Mouse (Mus musculus): ENCODE data around the gene Scn9a.

Scn9a gene

DNA sequence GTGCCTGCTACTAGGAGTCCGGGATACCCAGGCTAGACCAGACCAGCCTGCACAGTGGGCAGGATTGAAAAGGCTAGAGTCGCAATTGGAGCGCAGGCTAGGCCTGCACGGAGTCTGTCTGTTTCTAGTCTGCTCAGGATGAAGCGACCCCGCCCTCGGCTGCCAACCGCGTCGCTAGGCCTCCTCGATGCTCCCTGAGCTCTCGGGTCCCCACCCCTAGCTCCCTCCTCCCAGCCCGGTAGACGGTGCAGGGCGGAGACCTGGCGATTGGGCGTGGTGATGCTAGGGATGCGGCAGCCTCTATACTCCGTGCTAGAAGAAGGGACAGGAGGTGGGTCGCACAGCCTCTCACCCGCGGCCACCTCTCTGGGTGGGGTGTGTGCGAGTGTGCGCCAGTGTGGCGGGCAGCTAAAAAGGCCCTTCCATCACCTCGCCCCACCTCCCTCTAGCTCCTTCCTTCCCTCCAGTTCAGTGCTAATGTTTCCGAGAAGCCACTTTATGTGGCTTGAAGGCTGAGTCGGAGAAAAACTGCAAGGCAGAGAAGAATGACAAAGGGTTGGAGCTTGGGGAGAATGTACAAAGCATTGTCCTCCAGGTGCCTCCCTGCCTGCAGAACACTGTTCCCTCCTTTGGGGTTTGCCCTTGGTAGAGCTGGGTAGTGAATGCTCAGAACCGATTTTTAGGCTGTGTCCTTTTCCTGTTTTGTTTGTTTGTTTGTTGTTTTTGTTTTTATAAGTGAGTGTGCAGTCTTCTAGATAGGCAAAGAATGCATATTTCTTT lies at the start of gene Scn9a:
Gene Scn9a (minus strand): TSS at position 383 of the 780 bp plus-strand sequence.
- no peak for DNase-seq

GRCm38 (mm10) chr2:66661988-66662387 lies 27.2 kb upstream of the Scn9a start:
- DNase-seq: no peak

- DNase-seq: no peak
These were observed 21.7 kb upstream of the Scn9a start for GRCm38 (mm10) chr2:66656430-66656829.

DNA sequence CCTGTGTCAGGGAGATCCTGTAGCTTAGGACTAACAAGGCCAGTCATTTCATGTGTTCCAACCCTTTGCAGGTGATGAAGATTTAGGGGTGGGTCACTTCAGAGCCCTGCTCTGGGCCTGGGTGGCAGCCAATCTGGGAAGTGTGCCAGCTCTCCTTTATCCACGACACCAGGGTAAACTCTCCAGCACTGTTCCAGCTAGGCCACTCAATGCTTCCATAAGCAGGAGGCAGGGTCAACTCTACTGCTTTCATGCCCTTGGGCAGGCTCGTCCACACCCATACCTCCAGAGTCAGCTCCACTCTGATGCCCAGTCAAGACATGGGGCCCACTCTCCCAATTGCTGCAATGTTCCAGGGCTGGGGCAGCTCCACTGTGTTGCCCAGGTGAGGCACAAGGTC lies 20.7 kb upstream of the Scn9a start:
- no peak for DNase-seq

DNA sequence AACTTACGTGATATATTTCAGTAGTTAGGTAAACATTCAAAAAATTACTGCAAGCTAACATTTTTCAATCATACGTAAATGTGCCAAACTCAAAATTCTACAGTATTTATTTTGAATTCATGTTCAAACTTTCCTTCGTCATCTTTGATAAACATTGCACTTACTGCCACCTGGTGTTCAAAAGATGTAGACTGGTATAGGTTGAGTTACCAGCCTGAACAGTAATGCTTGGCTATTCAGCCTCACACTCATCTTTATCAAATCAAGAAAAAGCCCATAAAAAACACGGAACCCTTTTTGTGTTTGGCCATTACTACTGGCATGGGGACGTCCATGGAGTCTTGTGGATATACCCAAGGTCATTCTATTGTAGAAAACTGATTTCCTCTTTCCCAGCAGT lies 9.6 kb upstream of the Scn9a start:
- DNase-seq: peak; percentile 13 to 34

DNA sequence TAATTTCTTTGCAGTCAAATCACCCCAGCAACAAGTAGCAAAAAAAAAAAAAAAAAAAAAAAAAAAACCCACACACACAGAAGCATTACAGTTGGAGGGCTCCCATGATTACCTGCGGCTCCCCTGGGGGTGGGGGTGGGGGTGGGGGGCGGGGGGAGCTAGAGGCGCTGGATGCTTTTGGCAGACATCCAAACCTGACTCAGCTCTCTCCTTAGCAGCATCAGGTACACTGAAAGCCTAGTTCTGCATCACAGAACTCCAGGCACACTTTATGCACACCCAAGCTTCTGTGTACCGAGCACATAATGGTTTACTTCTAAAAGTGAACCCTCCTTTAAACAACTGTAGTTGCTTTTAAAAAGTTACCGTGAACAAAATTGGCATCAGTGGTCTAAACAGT lies 2.0 kb downstream of the Scn9a start:
- no peak for DNase-seq

- no peak for DNase-seq
These were observed 23.7 kb downstream of the Scn9a start for GRCm38 (mm10) chr2:66611091-66611490.

GRCm38 (mm10) chr2:66597313-66597712 lies 37.4 kb downstream of the Scn9a start:
- DNase-seq: no peak

DNA sequence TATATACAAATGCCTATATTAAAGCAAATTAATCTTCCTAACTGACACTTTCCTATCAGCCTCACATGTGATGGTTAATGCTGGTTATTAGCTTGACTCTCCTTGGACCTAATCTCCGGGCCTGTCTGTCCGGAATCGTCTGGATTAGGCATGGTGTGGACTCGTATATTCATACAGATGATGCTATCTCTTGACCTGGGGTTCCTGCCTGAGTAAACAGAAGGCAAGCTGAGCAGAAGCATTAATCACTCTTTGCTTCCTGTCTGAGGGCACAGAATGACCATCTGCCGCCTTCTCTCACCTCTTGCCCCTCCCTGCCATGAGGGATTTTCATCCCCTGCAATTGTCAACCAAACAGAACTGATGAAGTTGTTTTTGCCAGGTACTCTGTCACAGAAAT lies 38.6 kb downstream of the Scn9a start:
- DNase-seq: no peak

- DNase-seq: no peak
These were observed 44.6 kb downstream of the Scn9a start for GRCm38 (mm10) chr2:66590151-66590550.

- no peak for DNase-seq
These were observed 54.5 kb downstream of the Scn9a start for GRCm38 (mm10) chr2:66580026-66580808.

DNA sequence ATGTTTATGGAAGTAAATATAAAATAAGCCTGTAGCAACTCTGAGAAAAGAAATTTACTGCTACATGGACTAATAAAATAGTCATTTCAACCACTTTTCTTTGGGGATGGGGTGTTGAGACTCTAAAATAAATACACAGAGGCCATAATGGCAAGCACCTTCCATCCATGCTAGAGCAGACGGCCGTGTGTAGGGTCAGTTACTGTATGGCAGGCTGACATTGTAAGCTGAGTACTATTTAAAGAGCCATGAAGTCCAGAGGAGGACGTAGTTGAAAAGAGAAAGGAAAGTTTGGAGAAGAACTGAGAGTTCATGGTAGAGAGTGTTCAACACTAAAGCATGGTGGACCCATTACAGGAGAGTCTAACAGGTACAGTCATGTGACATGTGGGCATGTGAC lies 86.5 kb downstream of the Scn9a start:
- no peak for DNase-seq

GRCm38 (mm10) chr2:66519966-66520365 lies 114.8 kb downstream of the Scn9a start:
- peak in 1 of 2 experiments; percentile 44 for DNase-seq

GRCm38 (mm10) chr2:66511424-66511823 lies 123.3 kb downstream of the Scn9a start:
- DNase-seq: no peak

DNA sequence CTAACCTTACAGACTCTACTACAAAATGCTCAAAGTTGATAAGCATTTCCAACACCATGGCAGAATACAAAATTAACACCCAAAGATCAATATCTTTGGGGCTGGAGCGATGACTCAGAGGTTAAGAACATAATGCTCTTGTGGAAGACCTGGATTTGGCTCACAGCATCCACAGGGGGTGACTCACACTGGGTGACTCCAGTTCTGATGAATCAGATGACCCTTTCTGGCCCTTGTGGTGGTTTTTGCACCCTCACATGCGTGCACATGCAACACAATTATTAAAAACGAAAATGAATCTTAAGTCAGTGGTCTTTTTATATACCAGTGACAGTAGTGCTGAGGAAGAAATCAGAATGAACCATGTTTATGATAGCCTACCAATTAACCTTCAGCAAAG lies 126.7 kb downstream of the Scn9a start:
- DNase-seq: no peak

- DNase-seq: no peak
These were observed 127.1 kb downstream of the Scn9a start for GRCm38 (mm10) chr2:66507616-66508015.

GRCm38 (mm10) chr2:66502158-66502557 lies 132.6 kb downstream of the Scn9a start:
- no peak for DNase-seq

DNA sequence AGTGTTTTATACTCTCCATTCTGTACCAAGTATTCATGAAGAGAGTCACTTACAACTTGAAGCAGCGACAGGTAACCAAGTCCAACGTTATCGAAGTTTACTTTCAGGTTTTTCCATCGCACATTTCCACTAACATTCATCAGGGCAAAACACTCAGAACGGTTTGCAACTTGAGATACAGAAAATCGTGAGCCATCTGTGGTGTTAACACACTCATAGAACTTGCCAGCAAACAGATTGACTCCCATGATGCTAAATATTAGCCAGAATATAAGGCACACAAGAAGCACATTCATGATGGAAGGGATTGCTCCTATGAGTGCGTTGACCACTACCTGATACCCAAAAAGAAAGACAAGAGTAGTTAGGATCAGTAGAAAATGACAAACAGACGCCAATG lies 140.2 kb downstream of the Scn9a start:
- DNase-seq: no peak

DNA sequence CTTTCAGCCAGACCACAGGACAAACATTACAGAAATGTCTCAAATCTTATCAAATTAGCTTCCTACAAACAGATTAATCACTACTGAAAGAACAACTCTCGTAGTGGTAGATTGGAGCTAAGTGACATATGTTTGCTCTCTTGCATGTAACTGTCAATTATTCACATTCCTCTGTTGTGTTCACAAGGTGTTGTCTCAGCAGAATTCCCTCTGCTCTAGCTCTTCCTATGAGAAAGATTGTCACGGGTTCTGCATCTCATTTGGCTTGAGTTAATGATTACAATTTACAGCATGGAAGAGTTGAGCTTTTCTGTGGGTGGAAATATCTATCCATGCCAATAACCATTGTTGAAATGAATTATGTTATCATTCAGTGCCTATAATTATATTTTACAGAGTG lies 156.4 kb downstream of the Scn9a start:
- no peak for DNase-seq

GRCm38 (mm10) chr2:66473181-66473822 lies 161.5 kb downstream of the Scn9a start:
- DNase-seq: peak; percentile 15 to 32

DNA sequence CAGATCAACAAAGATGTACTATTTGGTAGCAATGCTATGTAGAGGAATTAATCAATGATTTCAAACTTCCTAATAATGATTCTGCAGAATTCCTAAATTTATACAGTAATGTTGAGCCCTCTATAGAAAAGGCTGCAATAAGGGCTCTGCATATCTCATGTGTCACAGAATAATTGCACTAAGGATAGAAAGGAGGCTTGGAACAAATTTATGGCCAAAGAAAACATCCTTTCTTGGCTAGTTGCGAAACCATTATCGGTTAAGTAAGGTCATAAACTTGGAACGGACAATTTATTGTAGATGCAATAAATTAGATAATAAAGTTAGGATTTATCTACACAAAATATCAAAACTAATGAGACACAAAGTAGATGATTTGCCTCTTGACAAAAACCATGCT lies 169.3 kb downstream of the Scn9a start:
- DNase-seq: no peak

DNA sequence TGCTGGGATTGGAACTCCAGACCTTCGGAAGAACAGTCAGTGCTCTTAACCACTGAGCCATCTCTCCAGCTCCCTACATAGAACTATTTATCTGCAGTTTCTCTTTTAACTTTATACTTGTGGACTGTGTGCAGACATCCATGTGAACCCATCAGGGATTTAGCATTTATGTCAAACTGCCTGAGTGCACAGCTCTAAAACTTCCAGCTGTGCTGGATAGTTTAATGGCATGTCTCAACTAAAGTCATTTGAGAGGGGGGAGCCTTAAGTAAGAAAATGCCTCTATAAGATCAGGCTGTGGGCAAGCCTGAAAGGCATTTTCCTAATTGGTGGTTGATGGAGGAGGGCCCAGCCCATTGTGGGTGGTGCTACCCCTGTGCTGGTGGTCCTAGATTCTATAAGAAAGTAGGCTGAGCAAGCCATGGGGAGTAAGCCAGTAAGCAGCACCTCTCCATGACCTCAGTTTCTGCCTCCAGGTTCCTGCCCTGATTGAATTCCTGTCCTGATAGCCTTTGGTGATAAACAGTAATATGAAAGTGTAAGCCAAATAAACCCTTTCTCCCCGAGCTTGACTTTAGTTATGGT lies 169.8 kb downstream of the Scn9a start:
- no peak for DNase-seq

DNA sequence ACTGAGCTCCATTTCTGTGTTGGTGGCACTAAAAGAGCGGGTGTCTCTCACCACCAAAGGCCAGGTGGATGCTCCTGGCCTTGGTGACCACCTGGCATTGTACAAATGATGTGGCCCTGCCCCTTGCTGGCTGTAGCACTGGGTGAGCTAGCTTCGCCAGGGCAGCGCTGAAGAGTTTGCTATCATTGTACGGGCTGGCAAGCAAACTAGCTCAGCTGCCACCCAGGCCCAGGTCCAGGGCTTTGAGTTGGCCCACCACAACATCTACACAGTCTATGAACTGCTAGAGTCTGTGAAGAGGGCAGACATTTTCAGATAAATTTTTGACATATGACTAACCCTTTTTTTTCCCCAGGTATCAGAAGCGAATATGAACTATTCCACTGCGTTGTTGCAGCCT lies 170.8 kb downstream of the Scn9a start:
- DNase-seq: no peak
